Mouse (Mus musculus): ENCODE data around the gene Dusp1. TPM values are rescaled to one million over a fixed set of nuclear protein-coding genes. Genes with fewer than 3 reads are reported as not detected.

Dusp1 gene
- polyA plus RNA-seq, 1 experiment from 2014 or later: 12.2 TPM

DNA sequence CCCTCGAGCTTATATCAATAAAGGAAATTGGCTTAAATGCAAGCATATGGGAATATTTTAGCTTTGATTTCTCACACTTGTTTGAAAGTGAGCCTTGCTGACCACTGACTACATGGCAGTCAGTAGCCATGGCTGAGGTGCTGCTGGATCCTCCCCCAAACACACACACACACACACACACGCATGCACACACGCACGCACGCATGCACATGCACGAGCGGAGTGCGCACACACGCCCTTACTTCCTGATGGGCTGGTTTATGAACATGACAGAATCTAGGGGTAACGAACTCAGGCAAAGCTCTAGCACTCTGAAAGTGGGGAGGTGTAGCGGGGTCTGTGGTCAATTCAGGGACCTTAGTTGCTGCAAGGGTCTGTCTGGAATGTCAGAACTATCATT is 16.8 kb upstream of the Dusp1 start:
- Histone ChIP-seq H3K4me1 (ENCODE audit: control insufficient read depth, insufficient read depth, low read length) (peaks cover 17% of the 10 kb centered on the region), H3K36me3 (ENCODE audit: control insufficient read depth, insufficient read depth, low read length) (peaks cover 7% of the 10 kb centered on the region), H3K27me3 (replicated peaks; ENCODE audit: control insufficient read depth, insufficient read depth, low read length) (no peaks in the 10 kb centered on the region), H3K9me3 (ENCODE audit: control insufficient read depth, low read length) (no peaks in the 10 kb centered on the region), H3K4me3 (ENCODE audit: low read length) (no peak overlapping the region), H3K9ac (ENCODE audit: low read depth, low read length) (no peak overlapping the region), H3K4me2 (ENCODE audit: low read depth, low read length) (no peak overlapping the region), H3K27ac (ENCODE audit: low read length) (no peak overlapping the region)
- ATAC-seq: no peak
- WGBS: 90% methylated on average over 11 of the region's 11 CpGs

DNA sequence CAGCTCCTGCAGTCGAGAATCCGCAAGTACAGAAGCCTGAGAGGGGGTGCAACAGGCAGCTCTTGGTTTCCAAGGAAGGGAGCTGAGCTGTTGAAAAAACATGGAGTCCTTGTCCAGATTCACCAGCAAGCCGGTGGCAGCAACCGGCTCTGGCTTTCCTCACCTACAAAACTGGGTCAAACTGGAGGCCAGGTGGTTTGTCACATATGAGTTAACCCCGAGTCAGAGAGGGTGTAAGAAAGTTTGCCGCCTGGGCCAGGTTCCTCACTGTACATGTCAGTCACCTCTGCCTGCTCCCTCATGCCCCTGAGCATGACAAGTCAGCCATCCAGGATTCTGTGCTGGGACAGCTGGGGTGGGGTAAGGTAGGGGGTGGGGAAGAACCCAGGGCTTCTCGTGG is 16.2 kb upstream of the Dusp1 start:
- H3K4me2 ChIP-seq (ENCODE audit: low read depth, low read length): no peak overlapping the region
- no peaks in the 10 kb centered on the region for H3K9me3 ChIP-seq (ENCODE audit: control insufficient read depth, low read length)
- H3K4me3 ChIP-seq (ENCODE audit: low read length): no peak overlapping the region
- H3K27ac ChIP-seq (ENCODE audit: low read length): no peak overlapping the region
- no peak for ATAC-seq
- 76% methylated on average over 7 of the region's 7 CpGs for WGBS
- peaks cover 5% of the 10 kb centered on the region for H3K36me3 ChIP-seq (ENCODE audit: control insufficient read depth, insufficient read depth, low read length)
- H3K9ac ChIP-seq (ENCODE audit: low read depth, low read length): no peak overlapping the region
- H3K27me3 ChIP-seq (replicated peaks; ENCODE audit: control insufficient read depth, insufficient read depth, low read length): no peaks in the 10 kb centered on the region
- peaks cover 12% of the 10 kb centered on the region for H3K4me1 ChIP-seq (ENCODE audit: control insufficient read depth, insufficient read depth, low read length)

DNA sequence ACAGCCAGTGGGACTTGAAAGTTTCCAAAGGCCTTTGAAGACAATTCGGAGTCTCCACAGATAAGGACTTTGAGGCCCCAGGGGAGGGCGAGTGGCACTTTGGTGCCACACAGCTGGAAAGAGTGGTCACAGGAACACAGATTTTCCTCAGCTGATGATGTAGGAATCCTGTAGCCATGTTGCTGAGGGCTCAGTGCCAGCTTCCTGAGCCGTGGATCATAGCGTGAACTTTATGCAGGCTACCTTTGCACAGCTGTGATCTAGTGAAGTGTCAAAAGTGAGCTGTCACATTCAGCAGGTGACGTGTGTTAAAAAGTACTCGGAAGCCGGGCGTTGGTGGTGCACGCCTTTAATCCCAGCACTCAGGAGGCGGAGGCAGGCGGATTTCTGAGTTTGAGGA is 15.4 kb upstream of the Dusp1 start:
- H3K27me3 ChIP-seq (replicated peaks; ENCODE audit: control insufficient read depth, insufficient read depth, low read length): no peaks in the 10 kb centered on the region
- no peak overlapping the region for H3K27ac ChIP-seq (ENCODE audit: low read length)
- H3K4me2 ChIP-seq (ENCODE audit: low read depth, low read length): no peak overlapping the region
- H3K4me3 ChIP-seq (ENCODE audit: low read length): no peak overlapping the region
- 82% methylated on average over 11 of the region's 11 CpGs for WGBS
- H3K36me3 ChIP-seq (ENCODE audit: control insufficient read depth, insufficient read depth, low read length): peaks cover 3% of the 10 kb centered on the region; the same call in 1 of the 2 replicates
- no peak overlapping the region for H3K9ac ChIP-seq (ENCODE audit: low read depth, low read length)
- ATAC-seq: no peak
- peaks cover 10% of the 10 kb centered on the region; the same call in 1 of the 2 replicates for H3K4me1 ChIP-seq (ENCODE audit: control insufficient read depth, insufficient read depth, low read length)
- no peaks in the 10 kb centered on the region for H3K9me3 ChIP-seq (ENCODE audit: control insufficient read depth, low read length)

DNA sequence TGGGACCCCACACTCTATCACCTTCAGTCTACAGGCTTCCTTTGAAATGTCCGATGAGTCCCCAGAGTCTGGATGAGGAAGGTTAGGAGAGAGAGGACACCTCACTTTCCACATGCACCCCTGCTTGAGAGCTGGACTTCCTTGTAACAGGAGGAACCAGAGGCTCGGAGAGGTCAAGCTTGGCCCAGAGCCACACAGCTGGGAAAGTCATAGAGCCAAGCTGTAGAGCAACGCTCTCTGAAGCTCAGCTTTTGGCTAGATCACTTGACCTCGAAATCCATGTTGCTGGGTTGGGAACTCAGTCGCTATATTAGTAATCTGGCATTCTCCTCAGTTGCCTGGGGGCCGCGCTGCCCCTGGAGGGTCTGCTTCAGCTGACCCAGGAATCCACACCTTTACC is 14.9 kb upstream of the Dusp1 start:
- WGBS: 76% methylated on average over 7 of the region's 7 CpGs
- peaks cover 3% of the 10 kb centered on the region; the same call in 1 of the 2 replicates for H3K36me3 ChIP-seq (ENCODE audit: control insufficient read depth, insufficient read depth, low read length)

DNA sequence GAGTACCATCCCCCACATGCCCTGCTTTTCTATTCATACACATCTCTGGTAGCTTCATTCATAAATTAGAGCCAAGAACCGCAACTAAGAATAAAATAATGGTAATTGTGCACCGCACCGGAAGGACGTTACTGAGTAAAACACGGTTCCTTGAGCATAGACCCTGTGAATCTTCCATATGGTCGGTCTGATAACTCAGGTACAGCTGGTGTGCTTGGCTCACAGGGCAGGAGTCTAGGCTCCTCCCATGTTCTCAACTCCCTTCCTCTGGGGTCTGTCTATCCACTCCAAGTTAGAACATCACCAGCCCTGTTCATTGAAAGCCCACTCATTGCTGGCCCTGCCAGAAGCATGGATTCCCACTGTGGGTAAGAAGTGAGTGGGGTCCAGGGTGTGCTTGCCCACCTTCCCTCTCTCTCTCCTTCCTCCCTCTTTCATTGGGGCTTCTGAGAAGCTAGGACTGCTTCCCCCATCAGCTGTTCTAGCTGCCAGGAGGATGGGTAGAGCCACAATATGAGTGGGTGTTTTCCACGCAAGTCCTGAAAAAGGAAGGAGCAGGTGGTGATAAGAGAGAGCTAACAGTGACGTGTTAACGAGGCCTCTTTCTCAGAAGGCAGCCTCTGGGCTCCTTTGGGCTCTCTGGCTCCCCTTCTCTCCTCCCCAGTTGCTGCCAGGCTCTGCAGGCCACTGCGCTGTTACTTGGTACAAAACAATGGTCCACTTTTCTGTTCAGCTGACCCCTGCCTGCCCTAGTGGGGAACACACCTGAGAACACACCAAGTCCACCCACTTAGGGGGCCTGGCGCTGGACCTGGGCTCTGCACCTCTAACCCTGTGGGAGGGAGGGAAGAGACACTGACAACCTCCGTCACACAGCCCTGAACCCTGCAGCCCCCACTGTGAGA is 14.1 kb upstream of the Dusp1 start:
- 85% methylated on average over 12 of the region's 12 CpGs for WGBS
- H3K27me3 ChIP-seq (replicated peaks; ENCODE audit: control insufficient read depth, insufficient read depth, low read length): no peaks in the 10 kb centered on the region

More for the DNA sequence above, 14.9 kb upstream of the Dusp1 start:
- Histone ChIP-seq H3K4me3 (ENCODE audit: low read length) (no peak overlapping the region), H3K27ac (ENCODE audit: low read length) (no peak overlapping the region), H3K9ac (ENCODE audit: low read depth, low read length) (no peak overlapping the region), H3K27me3 (replicated peaks; ENCODE audit: control insufficient read depth, insufficient read depth, low read length) (no peaks in the 10 kb centered on the region), H3K4me2 (ENCODE audit: low read depth, low read length) (no peak overlapping the region), H3K4me1 (ENCODE audit: control insufficient read depth, insufficient read depth, low read length) (peaks cover 11% of the 10 kb centered on the region; the same call in 1 of the 2 replicates), H3K9me3 (ENCODE audit: control insufficient read depth, low read length) (no peaks in the 10 kb centered on the region)
- 0 out of 2 replicates have a peak, but pooled peaks have one; percentile 24 for ATAC-seq

DNA sequence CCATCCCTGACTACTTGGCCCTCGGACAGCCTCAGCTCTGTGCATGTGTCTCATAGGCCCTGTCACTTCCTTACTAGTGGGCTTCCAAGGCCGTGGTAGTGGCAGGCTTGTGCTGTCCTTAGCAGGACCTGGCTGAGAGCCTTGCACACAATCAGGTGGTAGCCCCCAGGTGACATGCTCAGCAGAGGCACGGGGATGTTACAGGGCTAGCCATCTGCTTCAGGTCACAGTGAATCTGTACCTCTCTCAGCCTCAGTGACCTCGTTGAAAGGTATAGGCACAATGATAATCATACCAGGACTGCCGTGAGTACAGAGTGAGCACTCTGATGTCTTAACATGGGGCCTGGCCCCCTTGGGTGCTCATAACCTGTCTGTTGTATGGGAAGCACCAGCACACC is 12.8 kb upstream of the Dusp1 start:
- ATAC-seq: no peak
- Histone ChIP-seq H3K27ac (ENCODE audit: low read length) (no peak overlapping the region), H3K9ac (ENCODE audit: low read depth, low read length) (no peak overlapping the region), H3K4me2 (ENCODE audit: low read depth, low read length) (no peak overlapping the region), H3K4me3 (ENCODE audit: low read length) (no peak overlapping the region), H3K9me3 (ENCODE audit: control insufficient read depth, low read length) (no peaks in the 10 kb centered on the region), H3K4me1 (ENCODE audit: control insufficient read depth, insufficient read depth, low read length) (peaks cover 20% of the 10 kb centered on the region), H3K27me3 (replicated peaks; ENCODE audit: control insufficient read depth, insufficient read depth, low read length) (no peaks in the 10 kb centered on the region), H3K36me3 (ENCODE audit: control insufficient read depth, insufficient read depth, low read length) (0 out of 2 replicates have a peak, but pooled peaks cover 3% of the 10 kb centered on the region)
- 84% methylated on average over 5 of the region's 5 CpGs for WGBS

More for the DNA sequence above, 14.1 kb upstream of the Dusp1 start:
- Histone ChIP-seq H3K4me3 (ENCODE audit: low read length) (no peak overlapping the region), H3K4me2 (ENCODE audit: low read depth, low read length) (no peak overlapping the region), H3K36me3 (ENCODE audit: control insufficient read depth, insufficient read depth, low read length) (peaks cover 3% of the 10 kb centered on the region; the same call in 1 of the 2 replicates), H3K27ac (ENCODE audit: low read length) (no peak overlapping the region), H3K9ac (ENCODE audit: low read depth, low read length) (no peak overlapping the region), H3K4me1 (ENCODE audit: control insufficient read depth, insufficient read depth, low read length) (peaks cover 15% of the 10 kb centered on the region), H3K9me3 (ENCODE audit: control insufficient read depth, low read length) (no peaks in the 10 kb centered on the region)
- ATAC-seq: 0 out of 2 replicates have a peak, but pooled peaks have one; percentile 14

DNA sequence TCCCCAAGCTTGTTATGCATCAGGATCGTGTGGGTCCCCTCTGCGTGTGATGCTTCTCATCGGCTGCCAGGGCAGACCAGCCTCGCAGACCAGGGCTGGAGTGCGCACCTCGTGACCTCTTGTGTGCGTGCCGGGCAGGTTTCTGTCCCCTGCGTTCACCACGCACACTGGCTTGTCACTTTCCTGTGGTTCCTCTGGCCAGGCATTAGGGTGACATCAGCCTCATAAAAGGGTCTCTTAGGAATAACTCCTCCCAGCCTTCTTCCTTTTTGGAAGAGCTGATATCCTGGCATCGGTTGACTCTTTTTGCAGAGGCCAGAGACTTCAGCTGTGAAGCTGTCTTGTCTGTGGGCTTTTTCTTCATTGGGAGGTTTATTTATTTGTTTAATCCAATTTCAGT is 12.2 kb upstream of the Dusp1 start:
- Histone ChIP-seq H3K27me3 (replicated peaks; ENCODE audit: control insufficient read depth, insufficient read depth, low read length) (no peaks in the 10 kb centered on the region), H3K4me2 (ENCODE audit: low read depth, low read length) (no peak overlapping the region), H3K4me1 (ENCODE audit: control insufficient read depth, insufficient read depth, low read length) (peaks cover 20% of the 10 kb centered on the region), H3K4me3 (ENCODE audit: low read length) (no peak overlapping the region), H3K9ac (ENCODE audit: low read depth, low read length) (no peak overlapping the region), H3K9me3 (ENCODE audit: control insufficient read depth, low read length) (no peaks in the 10 kb centered on the region), H3K27ac (ENCODE audit: low read length) (no peak overlapping the region), H3K36me3 (ENCODE audit: control insufficient read depth, insufficient read depth, low read length) (0 out of 2 replicates have a peak, but pooled peaks cover 3% of the 10 kb centered on the region)
- 80% methylated on average over 11 of the region's 11 CpGs for WGBS
- ATAC-seq: no peak

DNA sequence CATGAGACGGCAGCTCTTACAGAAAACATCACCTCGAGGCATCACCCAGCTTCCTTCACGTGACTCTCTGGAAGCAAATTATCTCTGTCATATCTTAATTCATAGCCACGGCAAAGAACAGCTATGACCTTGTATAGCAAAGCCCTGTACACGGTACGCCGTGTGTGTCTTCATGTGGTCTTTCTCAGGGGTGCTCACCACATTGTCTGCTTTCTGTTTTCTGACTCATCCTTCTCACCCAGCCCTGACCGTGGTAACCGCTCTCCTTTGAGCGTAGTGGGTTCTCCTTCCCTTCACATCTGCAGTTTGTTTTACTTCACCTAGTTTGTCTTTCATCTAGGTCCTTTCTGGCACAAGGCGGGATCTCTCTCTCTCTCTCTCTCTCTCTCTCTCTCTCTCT is 10.3 kb upstream of the Dusp1 start:
- ATAC-seq: no peak
- H3K36me3 ChIP-seq (ENCODE audit: control insufficient read depth, insufficient read depth, low read length): peaks cover 4% of the 10 kb centered on the region
- no peak overlapping the region for H3K9ac ChIP-seq (ENCODE audit: low read depth, low read length)
- whole genome bisulfite sequencing: 91% methylated on average over 11 of the region's 11 CpGs
- no peak overlapping the region for H3K4me2 ChIP-seq (ENCODE audit: low read depth, low read length)
- H3K27me3 ChIP-seq (replicated peaks; ENCODE audit: control insufficient read depth, insufficient read depth, low read length): no peaks in the 10 kb centered on the region
- H3K27ac ChIP-seq (ENCODE audit: low read length): no peak overlapping the region
- H3K4me1 ChIP-seq (ENCODE audit: control insufficient read depth, insufficient read depth, low read length): peaks cover 23% of the 10 kb centered on the region
- no peak overlapping the region for H3K4me3 ChIP-seq (ENCODE audit: low read length)
- no peaks in the 10 kb centered on the region for H3K9me3 ChIP-seq (ENCODE audit: control insufficient read depth, low read length)

DNA sequence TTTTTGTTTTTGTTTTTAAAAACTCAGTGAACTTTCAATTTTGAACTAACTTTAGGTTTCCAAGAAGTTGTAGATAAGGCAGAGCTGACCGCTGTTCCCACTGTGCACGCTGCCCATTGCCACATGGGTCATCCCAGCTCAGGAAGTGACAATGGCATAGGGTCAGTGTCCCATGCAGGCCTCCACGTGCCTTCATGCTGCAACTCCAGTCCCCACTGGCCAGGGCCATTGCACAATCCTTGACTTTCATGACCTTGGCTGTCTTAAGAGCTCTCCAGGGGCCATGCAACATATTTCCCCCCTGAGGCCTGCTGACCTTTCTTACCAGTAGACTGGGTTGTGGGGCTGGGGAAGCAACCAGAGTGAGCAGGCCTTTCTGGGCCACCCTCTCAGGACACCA is 9.4 kb upstream of the Dusp1 start:
- Histone ChIP-seq H3K9me3 (ENCODE audit: control insufficient read depth, low read length) (no peaks in the 10 kb centered on the region), H3K4me2 (ENCODE audit: low read depth, low read length) (no peak overlapping the region), H3K4me3 (ENCODE audit: low read length) (no peak overlapping the region), H3K9ac (ENCODE audit: low read depth, low read length) (no peak overlapping the region), H3K27me3 (replicated peaks; ENCODE audit: control insufficient read depth, insufficient read depth, low read length) (no peaks in the 10 kb centered on the region), H3K27ac (ENCODE audit: low read length) (no peak overlapping the region), H3K4me1 (ENCODE audit: control insufficient read depth, insufficient read depth, low read length) (peaks cover 21% of the 10 kb centered on the region), H3K36me3 (ENCODE audit: control insufficient read depth, insufficient read depth, low read length) (peaks cover 6% of the 10 kb centered on the region)
- ATAC-seq: 0 out of 2 replicates have a peak, but pooled peaks have one; percentile 12
- 78% methylated on average over 3 of the region's 3 CpGs for WGBS
